Mouse (Mus musculus) CH12.LX (cell line): Measurements from ENCODE around the gene Ttc3. TPM values are rescaled to one million over a fixed set of nuclear protein-coding genes. Genes with fewer than 3 reads are reported as not detected.

ENCODE experiments used
- DNase-seq: peaks from one replicate; pipeline ENCODE4 v3.0.0-alpha.2; 2013; ENCODE audit errors: extremely low read depth
- H3K27ac ChIP-seq: 2 replicates; pipeline ENCODE4 v1.5.1; 2012; ENCODE audit warnings: low read depth, mild to moderate bottlenecking, control low read depth, moderate library complexity; ENCODE audit not compliant: insufficient read depth
- H3K27me3 ChIP-seq: replicated peaks from 2 replicates; pipeline ENCODE3; 2012; ENCODE audit warnings: inconsistent platforms
- H3K36me3 ChIP-seq, 2 experiments: replicated peaks in 1 of 2; 2 replicates each; pipeline versions ENCODE3 to v1.6.1; 2012; ENCODE audit warnings: inconsistent platforms in 1 of 2, low read length in 1 of 2, mild to moderate bottlenecking in 1 of 2, mixed read lengths in 1 of 2, moderate library complexity in 1 of 2; ENCODE audit not compliant: control insufficient read depth in 1 of 2, insufficient read depth in 1 of 2
- H3K4me1 ChIP-seq, 2 experiments: 2 replicates each; pipeline ENCODE4 v1.6.1; 2012; ENCODE audit warnings: inconsistent platforms in 1 of 2, moderate library complexity in 1 of 2; ENCODE audit not compliant: insufficient read depth in 2 of 2, control insufficient read depth in 1 of 2
- H3K4me2 ChIP-seq: 2 replicates; pipeline ENCODE4 v1.6.1; 2012; ENCODE audit warnings: low read depth, mild to moderate bottlenecking, control low read depth; ENCODE audit not compliant: poor library complexity, insufficient read depth, severe bottlenecking
- H3K4me3 ChIP-seq, 3 experiments: fragments of 150-350 bp in 1 of 3; sonication (generic) in 1 of 3; replicated peaks in 1 of 3; 2 replicates each; pipeline versions ENCODE3 to v1.5.1; 2011 to 2012; ENCODE audit warnings: low read depth in 2 of 3, low read length in 2 of 3, mild to moderate bottlenecking in 2 of 3, moderate library complexity in 2 of 3, control low read depth in 1 of 3, improper control_type of control experiment in 1 of 3, inconsistent platforms in 1 of 3, mixed read lengths in 1 of 3; ENCODE audit not compliant: poor library complexity in 1 of 3
- H3K79me2 ChIP-seq: replicated peaks from 2 replicates; pipeline ENCODE4 v1.6.1; 2012; ENCODE audit warnings: mild to moderate bottlenecking, moderate library complexity; ENCODE audit not compliant: control insufficient read depth, poor library complexity, insufficient read depth, severe bottlenecking; ENCODE audit errors: extremely low read depth
- H3K9ac ChIP-seq: 2 replicates; pipeline ENCODE4 v1.6.1; 2012; ENCODE audit warnings: low read depth, mild to moderate bottlenecking, control low read depth, moderate library complexity; ENCODE audit not compliant: insufficient read depth
- H3K9me3 ChIP-seq: replicated peaks from 2 replicates; pipeline ENCODE3; 2012; ENCODE audit warnings: low read length, inconsistent platforms, mixed read lengths
- BHLHE40 ChIP-seq: IDR thresholded peaks from 2 replicates; pipeline ENCODE4 v1.6.1; 2011; ENCODE audit warnings: mild to moderate bottlenecking, low read depth, low read length, improper control_type of control experiment
- CHD1 ChIP-seq: IDR thresholded peaks from 2 replicates; pipeline ENCODE4 v1.6.1; 2012; ENCODE audit warnings: low read depth, low read length, improper control_type of control experiment, inconsistent platforms
- CHD2 ChIP-seq: IDR thresholded peaks from 2 replicates; pipeline ENCODE4 v1.6.1; 2011; ENCODE audit warnings: low read length, improper control_type of control experiment
- CTCF ChIP-seq, 2 experiments: IDR thresholded peaks in 1 of 2; conservative IDR thresholded peaks in 1 of 2; 2 replicates each; pipeline ENCODE4 v1.5.1; 2011 to 2012; ENCODE audit warnings: low read depth in 2 of 2, low read length in 2 of 2, improper control_type of control experiment in 1 of 2, inconsistent platforms in 1 of 2, mild to moderate bottlenecking in 1 of 2, moderate library complexity in 1 of 2
- EP300 ChIP-seq: IDR thresholded peaks from 2 replicates; pipeline ENCODE4 v1.6.1; 2011; ENCODE audit warnings: low read length, improper control_type of control experiment
- ETS1 ChIP-seq: conservative IDR thresholded peaks from 2 replicates; pipeline ENCODE4 v1.6.1; 2012; ENCODE audit warnings: low read depth, mild to moderate bottlenecking, inconsistent platforms, low read length, improper control_type of control experiment, moderate library complexity
- JUN ChIP-seq: IDR thresholded peaks from 2 replicates; pipeline ENCODE4 v1.6.1; 2011; ENCODE audit warnings: low read depth, mild to moderate bottlenecking, low read length, improper control_type of control experiment, moderate library complexity; ENCODE audit not compliant: insufficient read depth
- KAT2A ChIP-seq: IDR thresholded peaks from 2 replicates; pipeline ENCODE4 v1.6.1; 2012; ENCODE audit warnings: low read length, improper control_type of control experiment, inconsistent platforms; ENCODE audit not compliant: insufficient replicate concordance
- MAFK ChIP-seq: IDR thresholded peaks from 2 replicates; pipeline ENCODE4 v1.6.1; 2011; ENCODE audit warnings: low read length, improper control_type of control experiment; ENCODE audit not compliant: insufficient replicate concordance
- MAX ChIP-seq: IDR thresholded peaks from 2 replicates; pipeline ENCODE4 v1.6.1; 2011; ENCODE audit warnings: low read length, improper control_type of control experiment
- MAZ ChIP-seq: IDR thresholded peaks from 2 replicates; pipeline ENCODE4 v1.6.1; 2012; ENCODE audit warnings: low read depth, mild to moderate bottlenecking, inconsistent platforms, low read length, improper control_type of control experiment, moderate library complexity
- MEF2A ChIP-seq: IDR thresholded peaks from 2 replicates; pipeline ENCODE4 v1.6.1; 2014; ENCODE audit warnings: low read depth, mild to moderate bottlenecking, inconsistent platforms, low read length, improper control_type of control experiment, borderline replicate concordance
- MYC ChIP-seq: IDR thresholded peaks from 2 replicates; pipeline ENCODE4 v1.6.1; 2011; ENCODE audit warnings: low read depth, mild to moderate bottlenecking, improper control_type of control experiment, low read length
- NELFE ChIP-seq: IDR thresholded peaks from 2 replicates; pipeline ENCODE4 v1.6.1; 2011; ENCODE audit warnings: low read depth, low read length, improper control_type of control experiment
- NRF1 ChIP-seq: IDR thresholded peaks from 2 replicates; pipeline ENCODE4 v1.6.1; 2014; ENCODE audit warnings: low read depth, mild to moderate bottlenecking, inconsistent platforms, low read length, improper control_type of control experiment, moderate library complexity
- POLR2AphosphoS2 ChIP-seq: IDR thresholded peaks from 2 replicates; pipeline ENCODE4 v1.6.1; 2011; ENCODE audit warnings: low read depth, low read length, improper control_type of control experiment
- RAD21 ChIP-seq: IDR thresholded peaks from 2 replicates; pipeline ENCODE4 v1.6.1; 2011; ENCODE audit warnings: low read depth, mild to moderate bottlenecking, low read length, improper control_type of control experiment, moderate library complexity
- SIN3A ChIP-seq: IDR thresholded peaks from 2 replicates; pipeline ENCODE4 v1.6.1; 2012; ENCODE audit warnings: low read length, improper control_type of control experiment, inconsistent platforms
- SMC3 ChIP-seq: IDR thresholded peaks from 2 replicates; pipeline ENCODE4 v1.6.1; 2011; ENCODE audit warnings: low read depth, low read length, improper control_type of control experiment
- TBP ChIP-seq: conservative IDR thresholded peaks from 2 replicates; pipeline ENCODE4 v1.6.1; 2011; ENCODE audit warnings: low read depth, low read length, improper control_type of control experiment
- USF2 ChIP-seq: conservative IDR thresholded peaks from 2 replicates; pipeline ENCODE4 v1.6.1; 2011; ENCODE audit warnings: low read depth, low read length, improper control_type of control experiment
- ZKSCAN1 ChIP-seq: IDR thresholded peaks from 2 replicates; pipeline ENCODE4 v1.6.1; 2012; ENCODE audit warnings: low read depth, inconsistent platforms, low read length, improper control_type of control experiment, borderline replicate concordance
- dilution Hi-C: fragments of 300-500 bp; cut with MboI; formaldehyde crosslinking; loops from 2 replicates; pipeline ENCODE4 v1.14.3; 2020; ENCODE audit warnings: low sequenced_read_pairs; ENCODE audit not compliant: extremely low pct_unique_long_range_greater_than_20kb, extremely low pct_ligation_motif_present
- in situ Hi-C: fragments of 300-500 bp; cut with MboI; formaldehyde crosslinking; loops from 3 replicates; pipeline ENCODE4 v1.14.3; 2019; ENCODE audit warnings: low sequenced_read_pairs, low pct_ligation_motif_present, low pct_unique_long_range_greater_than_20kb, mixed read lengths
- polyA plus RNA-seq: library from polyadenylated mRNA; unstranded; fragments of >175 nt; gene quantifications from 2 replicates; pipeline ENCODE4 v1.2.1, GENCODE M21; 2012; ENCODE audit warnings: low read depth; ENCODE audit not compliant: insufficient read length
- total RNA-seq, 2 experiments: library from RNA; depleted of rRNA; stranded (reverse); fragments of 300-350 nt in 1 of 2; fragments of >200 nt in 1 of 2; gene quantifications; 2 replicates each; pipeline ENCODE4 v1.2.3; 2012 to 2014

Gene Ttc3
- total and polyA plus RNA-seq, 3 experiments, result 59.0 to 74.5 (median 73.4) TPM

GRCm38 (mm10) chr16:94420498-94420897, 50.1 kb downstream of the Ttc3 start:
- H3K9ac ChIP-seq, result no peak overlapping the region
- H3K27ac ChIP-seq, result no peak overlapping the region
- dilution Hi-C loops, result no loop called here
- peak; percentile 23 for DNase-seq
- no peak overlapping the region for H3K4me3 ChIP-seq
- TF ChIP-seq SMC3 (peak; percentile 8; the same call in 1 of the 2 replicates), KAT2A (no peak), MYC (no peak), ZKSCAN1 (no peak), ETS1 (no peak), RAD21 (peak; percentile 20), MEF2A (no peak), TBP (no peak), NELFE (no peak), CTCF (conservative IDR thresholded peaks at IDR 0.05 in 1 of 2, IDR thresholded peaks at IDR 0.05 in 1 of 2; ENCODE audit: low read depth in 2 of 2, low read length in 2 of 2) (peak; percentile 23 to 47; a peak in 3 of 4 replicates), BHLHE40 (no peak), MAX (no peak), MAZ (no peak), SIN3A (no peak), CHD2 (no peak)
- in situ Hi-C loops, result no loop called here
- H3K79me2 ChIP-seq, result no peaks in the 10 kb centered on the region; the same call in 1 of the 2 replicates
- H3K4me1 ChIP-seq, result peaks cover 0 to 5% of the 10 kb centered on the region in 2 experiments; a peak in 2 of 4 replicates
- no peak overlapping the region for H3K4me2 ChIP-seq
- peaks cover 6% of the 10 kb centered on the region for H3K9me3 ChIP-seq
- H3K36me3 ChIP-seq, result peaks cover 50 to 90% of the 10 kb centered on the region in 2 experiments
- no peaks in the 10 kb centered on the region for H3K27me3 ChIP-seq

DNA sequence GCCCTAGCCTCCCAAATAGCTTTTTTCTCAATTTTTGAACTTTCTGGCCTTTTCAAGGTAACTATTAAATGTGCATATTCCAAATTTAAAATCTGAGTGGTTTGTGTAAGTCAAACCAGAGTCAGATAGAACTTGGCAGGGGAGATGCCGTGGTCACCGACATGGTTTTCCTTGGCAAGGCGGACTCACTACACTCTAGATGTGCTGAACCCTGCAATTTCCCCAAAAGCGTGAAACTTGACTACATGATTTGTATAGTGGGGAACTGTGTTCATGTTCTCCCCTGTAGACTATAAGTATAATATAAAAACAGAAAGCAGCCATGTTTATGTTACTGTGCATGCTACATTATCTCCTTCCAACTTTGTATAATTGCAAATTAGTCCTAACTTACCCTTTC, 58.5 kb downstream of the Ttc3 start:
- Histone ChIP-seq H3K79me2 (no peaks in the 10 kb centered on the region), H3K9ac (no peak overlapping the region), H3K9me3 (no peaks in the 10 kb centered on the region), H3K4me2 (no peak overlapping the region), H3K4me3 (no peak overlapping the region), H3K27me3 (no peaks in the 10 kb centered on the region), H3K27ac (no peak overlapping the region), H3K36me3 (peaks cover 53 to 86% of the 10 kb centered on the region in 2 experiments), H3K4me1 (peaks cover 3 to 31% of the 10 kb centered on the region in 2 experiments; a peak in 2 of 4 replicates)
- no peak for DNase-seq
- TF ChIP-seq RAD21 (no peak), CHD1 (no peak), EP300 (no peak), ETS1 (no peak), NRF1 (no peak), ZKSCAN1 (no peak), NELFE (no peak), JUN (no peak), CHD2 (no peak), CTCF (conservative IDR thresholded peaks at IDR 0.05 in 1 of 2, IDR thresholded peaks at IDR 0.05 in 1 of 2; ENCODE audit: low read depth in 2 of 2, low read length in 2 of 2) (no peak), KAT2A (no peak), USF2 (no peak), POLR2AphosphoS2 (no peak), TBP (no peak), MAFK (no peak), MYC (no peak)
- dilution Hi-C loops, result no loop called here
- in situ Hi-C loops, result no loop called here
